Mouse (Mus musculus): ENCODE results near the gene Nos2. TPM values are rescaled to one million over a fixed set of nuclear protein-coding genes. Genes with fewer than 3 reads are reported as not detected.

Nos2 gene
- total and polyA plus RNA-seq, 3 experiments, result not detected

DNA sequence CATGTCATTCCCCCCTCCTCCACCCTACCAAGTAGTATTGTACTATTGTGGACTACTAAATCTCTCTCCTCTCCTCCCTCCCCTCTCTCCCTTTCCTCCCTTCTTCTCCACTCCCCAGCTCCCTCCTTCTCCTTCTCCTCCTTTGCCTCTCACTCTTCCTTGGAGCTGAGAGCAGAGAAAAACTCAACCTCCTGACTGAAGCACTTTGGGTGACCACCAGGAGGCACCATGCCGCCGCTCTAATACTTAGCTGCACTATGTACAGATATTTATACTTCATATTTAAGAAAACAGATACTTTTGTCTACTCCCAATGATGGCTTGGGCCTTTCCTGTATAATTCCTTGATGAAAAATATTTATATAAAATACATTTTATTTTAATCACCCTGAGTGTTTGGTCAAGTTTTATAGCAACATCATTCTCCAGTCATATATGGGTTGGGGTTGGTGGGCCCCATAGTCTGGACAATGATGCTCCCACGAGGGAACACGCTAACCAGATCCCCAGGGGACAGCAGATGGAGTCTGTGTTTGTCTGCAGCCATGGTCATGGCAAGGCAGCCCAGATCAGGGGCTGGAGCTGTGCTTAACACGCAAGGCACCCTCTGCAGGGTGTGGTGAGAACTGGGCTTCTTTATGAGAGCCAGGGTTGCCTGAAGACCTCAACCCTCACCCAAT is 39.4 kb downstream of the Nos2 start (continued):
- no peak; the same call in 1 of the 2 replicates for TF ChIP-seq SIN3A (IDR thresholded peaks at IDR 0.05; ENCODE audit: low read length)
- TF ChIP-seq MXI1 (IDR thresholded peaks at IDR 0.05; ENCODE audit: low read depth, low read length), result no peak
- peak; percentile 92 for TF ChIP-seq SMC3 (IDR thresholded peaks at IDR 0.05; ENCODE audit: low read depth, low read length)
- TF ChIP-seq MYC (IDR thresholded peaks at IDR 0.05; ENCODE audit: low read depth, low read length), result no peak
- TF ChIP-seq POLR2AphosphoS5 (IDR thresholded peaks at IDR 0.05; ENCODE audit: borderline replicate concordance, low read depth, low read length), result no peak
- no peak for TF ChIP-seq KAT2A (conservative IDR thresholded peaks at IDR 0.05; ENCODE audit: low read depth, low read length)
- TF ChIP-seq MEF2A (IDR thresholded peaks at IDR 0.05; ENCODE audit: extremely low read depth, insufficient replicate concordance, low read depth, low read length, poor library complexity, severe bottlenecking), result no peak
- TF ChIP-seq HCFC1 (IDR thresholded peaks at IDR 0.05; ENCODE audit: low read depth, low read length), result no peak
- no peak for TF ChIP-seq ZKSCAN1 (IDR thresholded peaks at IDR 0.05; ENCODE audit: low read depth, low read length)
- TF ChIP-seq TBP (IDR thresholded peaks at IDR 0.05; ENCODE audit: low read depth, low read length), result no peak
- no peak for TF ChIP-seq EP300 (IDR thresholded peaks at IDR 0.05; ENCODE audit: low read depth in 1 of 2, low read length in 2 of 2)
- no peak for TF ChIP-seq GABPA (IDR thresholded peaks at IDR 0.05; ENCODE audit: low read depth, low read length)

GRCm38 (mm10) chr11:78961221-78961620 is 40.6 kb downstream of the Nos2 start:
- no peaks in the 10 kb centered on the region for H3K9me3 ChIP-seq (replicated peaks; ENCODE audit: insufficient read depth, low read length)
- H3K9ac ChIP-seq (ENCODE audit: control insufficient read depth, low read depth, low read length, poor library complexity, severe bottlenecking), result no peak overlapping the region
- H3K27me3 ChIP-seq (ENCODE audit: control insufficient read depth in 1 of 2, insufficient read depth in 2 of 2, low read length in 2 of 2), result no peaks in the 10 kb centered on the region
- no peaks in the 10 kb centered on the region for H3K79me2 ChIP-seq (ENCODE audit: control insufficient read depth, insufficient read depth, low read length, poor library complexity)
- H3K27ac ChIP-seq (ENCODE audit: control insufficient read depth, low read depth, low read length), result no peak overlapping the region
- DNase-seq (ENCODE audit: low read depth, low spot score), result peak; percentile 54
- no peaks in the 10 kb centered on the region for H3K4me1 ChIP-seq (ENCODE audit: control insufficient read depth in 1 of 2, insufficient read depth in 2 of 2, low read length in 2 of 2)
- H3K4me3 ChIP-seq (ENCODE audit: control insufficient read depth in 1 of 2, insufficient read depth in 1 of 2, low read depth in 2 of 2, low read length in 2 of 2), result no peak overlapping the region
- peaks cover 0 to 3% of the 10 kb centered on the region in 2 experiments; a peak in 2 of 4 replicates for H3K36me3 ChIP-seq (ENCODE audit: control insufficient read depth in 1 of 2, insufficient read depth in 2 of 2, low read length in 2 of 2)
- TF ChIP-seq UBTF (IDR thresholded peaks at IDR 0.05; ENCODE audit: borderline replicate concordance, insufficient read depth, low read depth, low read length) (no peak), MAX (IDR thresholded peaks at IDR 0.05; ENCODE audit: low read length) (peak; percentile 43; the same call in 1 of the 2 replicates), USF1 (IDR thresholded peaks at IDR 0.05; ENCODE audit: low read depth, low read length) (no peak), TCF12 (IDR thresholded peaks at IDR 0.05; ENCODE audit: low read depth, low read length) (peak; percentile 69), USF2 (IDR thresholded peaks at IDR 0.05; ENCODE audit: borderline replicate concordance in 1 of 2, insufficient read depth in 1 of 2, low read depth in 1 of 2, low read length in 2 of 2) (no peak), HCFC1 (IDR thresholded peaks at IDR 0.05; ENCODE audit: low read depth, low read length) (no peak), POLR2AphosphoS2 (IDR thresholded peaks at IDR 0.05; ENCODE audit: low read length) (no peak), POLR2A (IDR thresholded peaks at IDR 0.05; ENCODE audit: control insufficient read depth in 1 of 2, insufficient read depth in 1 of 2, low read depth in 1 of 2, low read length in 2 of 2, poor library complexity in 1 of 2) (no peak; a peak in 1 of 4 replicates), TAL1 (IDR thresholded peaks at IDR 0.05; ENCODE audit: low read length) (peak; percentile 25; the same call in 1 of the 2 replicates), NRF1 (IDR thresholded peaks at IDR 0.05; ENCODE audit: insufficient read depth, low read depth, low read length, poor library complexity, severe bottlenecking) (no peak), ELF1 (IDR thresholded peaks at IDR 0.05; ENCODE audit: low read depth, low read length) (no peak), POLR2AphosphoS5 (IDR thresholded peaks at IDR 0.05; ENCODE audit: borderline replicate concordance, low read depth, low read length) (no peak), SMC3 (IDR thresholded peaks at IDR 0.05; ENCODE audit: low read depth, low read length) (no peak), MYB (IDR thresholded peaks at IDR 0.05; ENCODE audit: low read depth, low read length) (no peak), MXI1 (IDR thresholded peaks at IDR 0.05; ENCODE audit: low read depth, low read length) (no peak; the same call in 1 of the 2 replicates), EP300 (IDR thresholded peaks at IDR 0.05; ENCODE audit: low read depth in 1 of 2, low read length in 2 of 2) (peak in 1 of 2 experiments; percentile 45; a peak in 2 of 4 replicates), ETS1 (IDR thresholded peaks at IDR 0.05; ENCODE audit: low read depth, low read length) (0 out of 2 replicates have a peak, but pooled peaks have one; percentile 37), ZKSCAN1 (IDR thresholded peaks at IDR 0.05; ENCODE audit: low read depth, low read length) (no peak), ZMIZ1 (IDR thresholded peaks at IDR 0.05; ENCODE audit: low read depth, low read length) (no peak), MAFK (IDR thresholded peaks at IDR 0.05; ENCODE audit: borderline replicate concordance, low read depth, low read length) (no peak), GABPA (IDR thresholded peaks at IDR 0.05; ENCODE audit: low read depth, low read length) (no peak), CHD1 (IDR thresholded peaks at IDR 0.05; ENCODE audit: low read depth, low read length) (no peak), MAZ (IDR thresholded peaks at IDR 0.05; ENCODE audit: low read depth, low read length) (no peak), ZC3H11A (IDR thresholded peaks at IDR 0.05; ENCODE audit: low read depth, low read length) (no peak), CHD2 (IDR thresholded peaks at IDR 0.05; ENCODE audit: low read length) (no peak), BHLHE40 (IDR thresholded peaks at IDR 0.05; ENCODE audit: borderline replicate concordance, low read depth, low read length) (peak; percentile 70; the same call in 1 of the 2 replicates), NELFE (IDR thresholded peaks at IDR 0.05; ENCODE audit: low read depth, low read length) (no peak)
